Mouse (Mus musculus): ENCODE data around the gene Prss33.
A peak's percentile ranks its signal among the peaks of the same experiment; 100 is the strongest.
"Not testable (repeated sequence)": the region's sequence is repeated elsewhere in the genome, so short reads cannot be mapped to it uniquely, and the experiment has no call there.

The Prss33 gene

DNA sequence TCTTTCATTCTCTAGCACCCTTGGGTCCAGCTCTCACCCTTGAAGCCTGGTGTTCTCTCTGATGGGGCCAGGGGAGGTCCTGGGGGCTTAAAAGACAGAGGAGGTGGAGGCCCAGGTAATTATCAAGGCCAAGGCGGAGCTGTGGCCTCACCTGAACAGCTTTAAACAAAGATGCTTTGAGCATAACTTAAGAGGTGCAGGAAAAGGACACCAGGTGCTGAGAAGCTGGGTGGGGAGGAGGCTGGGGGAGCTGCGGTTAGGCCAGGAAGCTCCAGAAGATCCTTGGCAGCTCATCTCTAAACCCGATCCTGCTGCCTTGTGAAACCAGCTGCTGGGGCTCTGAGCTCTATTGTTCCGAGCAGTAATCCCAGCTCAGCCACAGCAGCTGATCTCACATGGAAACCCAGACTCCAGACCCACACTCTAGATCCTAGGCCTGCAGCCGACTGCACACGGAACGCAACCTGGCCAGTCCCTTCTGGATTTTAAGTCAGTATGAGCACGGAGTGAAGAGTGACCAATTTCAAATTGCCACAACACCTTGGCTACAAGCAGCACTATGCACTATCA, at the start of gene Prss33:
Gene Prss33 (minus strand): TSS at position 51 of the 570 bp plus-strand sequence.
- DNase-seq (ENCODE audit: low spot score) = peak; percentile 35

DNA sequence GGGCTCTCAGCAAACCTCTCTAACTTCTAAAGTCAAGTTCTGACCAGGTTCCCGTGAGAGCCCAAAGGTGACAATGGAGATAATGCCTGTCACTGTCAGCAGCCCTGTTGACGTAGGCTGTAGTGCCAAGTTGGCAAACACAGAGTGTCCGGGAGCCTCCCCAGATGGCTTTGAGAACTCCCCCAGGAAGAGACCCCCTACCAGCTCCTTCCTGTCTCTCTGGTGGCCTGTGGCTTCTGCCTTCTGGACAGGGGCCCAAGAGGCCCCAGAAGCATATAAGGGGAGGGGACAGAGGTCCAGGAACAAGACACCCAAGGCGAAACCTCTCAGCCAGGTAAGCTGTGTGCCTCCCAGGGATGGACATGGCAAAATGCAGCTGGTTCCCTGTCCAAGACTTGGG, 44.7 kb upstream of the Prss33 start, which contains the start of the genes Dcpp1 and Dcpp2:
Gene Dcpp1 (plus strand): TSS at position 301 of the 400 bp plus-strand sequence.
Gene Dcpp2 (plus strand): TSS at position 305 of the 400 bp plus-strand sequence.
- DNase-seq (ENCODE audit: low spot score) = not testable (repeated sequence)

DNA sequence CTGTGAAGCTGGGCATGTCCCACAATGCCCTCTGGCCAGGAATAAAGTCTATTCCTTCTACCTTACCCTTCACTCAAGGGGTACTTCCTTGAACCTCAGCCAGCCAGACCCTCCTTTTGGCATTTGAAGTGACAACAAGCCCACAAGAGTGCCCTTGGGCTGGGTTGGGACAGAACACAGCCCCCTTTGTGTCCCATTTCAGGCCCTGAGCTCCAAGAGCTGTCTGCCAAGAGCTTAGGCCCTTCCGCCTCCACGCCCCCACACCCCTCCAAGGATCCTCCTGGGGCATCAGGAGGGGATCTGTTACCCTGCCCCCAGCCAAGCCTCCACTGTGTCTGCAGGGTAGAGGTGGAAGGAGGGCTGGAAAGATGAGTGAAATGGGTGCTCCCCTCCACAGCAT, 41.3 kb upstream of the Prss33 start:
- DNase-seq (ENCODE audit: low spot score) = no peak

DNA sequence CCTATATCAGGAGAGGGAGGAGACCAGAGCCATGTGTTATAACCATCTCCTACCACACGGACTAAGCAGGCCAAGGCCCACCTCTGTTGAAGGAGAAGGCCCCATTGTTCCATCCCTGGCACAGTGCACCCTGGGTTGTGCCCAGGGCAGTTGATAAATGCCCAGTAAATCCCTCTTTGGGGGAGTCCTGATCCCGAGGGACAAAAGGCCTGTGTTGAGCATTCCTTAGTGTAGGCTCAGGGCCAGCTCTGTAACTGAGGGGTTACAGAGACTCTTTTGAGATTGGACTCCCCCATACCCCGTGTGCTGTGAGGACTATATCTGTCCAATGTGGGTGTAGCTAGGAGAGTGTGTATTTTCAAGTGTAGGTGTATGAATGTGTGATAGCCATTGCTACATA, 40.9 kb upstream of the Prss33 start:
- no peak for DNase-seq (ENCODE audit: low spot score)

DNA sequence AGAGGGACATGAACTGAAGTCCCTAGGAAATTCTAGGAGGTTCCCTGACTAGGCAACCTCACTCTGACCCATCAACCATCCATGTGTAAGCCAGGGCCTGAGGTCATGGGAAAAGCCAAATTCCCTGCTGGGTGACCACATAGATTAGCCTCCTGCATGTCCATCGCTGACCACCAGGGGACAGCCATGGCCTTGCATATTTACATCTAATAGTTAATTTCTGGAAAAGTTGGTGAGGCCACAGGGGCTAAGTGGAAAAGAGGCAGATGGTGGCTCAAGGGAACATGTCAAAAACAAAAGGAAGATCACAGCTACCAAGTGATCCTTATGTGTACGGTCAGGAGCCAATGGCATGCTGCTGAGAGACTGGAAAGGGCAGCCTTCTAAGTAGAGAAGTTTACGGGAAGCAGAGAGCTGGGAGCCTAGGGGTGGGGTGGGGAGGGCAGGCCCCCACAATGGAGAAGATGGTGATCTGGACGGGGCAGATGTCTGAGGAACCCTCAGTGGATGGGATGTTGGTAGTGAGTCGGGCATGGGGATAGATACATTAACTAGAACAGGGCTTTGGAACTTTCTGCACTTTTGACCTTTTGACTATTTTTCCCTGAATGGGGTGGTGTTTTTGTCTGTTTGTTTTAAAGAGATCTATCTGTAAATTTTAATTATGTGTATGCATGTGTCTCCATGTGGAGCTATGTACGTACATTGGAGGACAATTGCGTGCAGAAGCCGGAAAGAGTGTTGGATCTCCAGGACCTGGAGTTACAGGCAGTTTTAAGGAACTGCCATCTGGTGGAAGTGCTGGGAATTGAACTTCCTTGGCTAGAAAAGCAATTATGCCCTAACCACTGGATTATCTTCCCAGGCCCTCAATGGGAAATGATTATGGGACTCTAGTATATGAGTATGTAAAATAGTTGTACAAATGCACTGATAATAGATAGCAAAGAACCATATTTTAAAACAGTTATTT, 38.3 kb upstream of the Prss33 start:
- peak; percentile 82 for DNase-seq (ENCODE audit: low spot score)

DNA sequence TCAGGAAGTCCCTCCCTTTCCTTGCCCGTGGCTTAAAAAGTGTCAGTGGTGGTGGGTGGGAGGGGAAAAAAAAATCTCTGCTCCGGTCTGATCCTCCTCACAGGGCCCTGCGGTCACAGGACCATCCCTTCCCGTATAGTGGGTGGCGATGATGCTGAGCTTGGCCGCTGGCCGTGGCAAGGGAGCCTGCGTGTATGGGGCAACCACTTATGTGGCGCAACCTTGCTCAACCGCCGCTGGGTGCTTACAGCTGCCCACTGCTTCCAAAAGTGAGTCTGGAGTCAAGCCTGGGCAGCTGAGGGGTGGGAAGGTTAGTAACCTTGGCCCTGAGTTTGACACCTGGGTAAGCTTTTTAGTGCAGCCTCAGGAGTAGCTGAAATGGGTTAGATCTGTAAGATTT, 32.7 kb upstream of the Prss33 start:
- no peak for DNase-seq (ENCODE audit: low spot score)

DNA sequence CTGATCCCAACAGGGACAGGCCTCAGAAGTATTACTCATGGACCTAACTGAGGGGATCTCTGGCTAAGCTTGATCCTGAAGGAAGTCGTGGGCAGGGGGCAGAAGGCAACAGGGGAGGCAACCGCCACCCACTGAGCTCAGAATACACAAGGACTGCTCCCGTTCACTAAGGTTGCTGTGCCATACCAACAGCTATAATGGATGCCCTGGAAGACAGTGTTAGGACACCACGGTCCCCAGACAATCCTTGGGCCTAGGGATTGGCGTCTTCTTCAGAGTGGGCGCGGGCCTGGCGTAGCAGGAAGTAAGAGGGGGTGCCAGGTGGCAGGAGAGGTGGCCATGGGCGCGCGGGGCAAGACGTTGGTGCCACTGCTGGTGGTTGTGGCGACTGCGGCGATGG, 31.9 kb upstream of the Prss33 start, which contains the start of gene Prss21:
Gene Prss21 (plus strand): TSS at position 301 of the 400 bp plus-strand sequence.
- no peak for DNase-seq (ENCODE audit: low spot score)

DNA sequence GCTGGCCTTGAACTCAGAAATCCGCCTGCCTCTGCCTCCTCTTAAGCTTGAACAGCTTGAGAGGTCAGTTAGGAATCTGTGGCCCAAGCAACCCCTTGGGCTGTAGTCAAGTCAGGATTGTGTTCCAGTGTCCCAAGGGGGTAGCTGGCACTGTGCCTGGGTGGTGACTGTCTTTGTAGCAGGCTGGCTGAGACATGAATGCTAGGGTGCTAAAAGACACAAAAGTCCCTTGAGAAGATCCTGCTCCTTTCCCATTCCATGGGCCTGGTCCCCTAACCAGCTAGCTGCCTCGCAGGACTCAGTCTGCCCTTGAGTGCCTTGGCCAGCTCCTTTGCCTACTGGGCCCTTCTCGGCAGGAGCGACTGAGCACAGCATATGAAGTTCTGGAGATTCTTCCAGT, 27.1 kb upstream of the Prss33 start:
- no peak for DNase-seq (ENCODE audit: low spot score)

DNA sequence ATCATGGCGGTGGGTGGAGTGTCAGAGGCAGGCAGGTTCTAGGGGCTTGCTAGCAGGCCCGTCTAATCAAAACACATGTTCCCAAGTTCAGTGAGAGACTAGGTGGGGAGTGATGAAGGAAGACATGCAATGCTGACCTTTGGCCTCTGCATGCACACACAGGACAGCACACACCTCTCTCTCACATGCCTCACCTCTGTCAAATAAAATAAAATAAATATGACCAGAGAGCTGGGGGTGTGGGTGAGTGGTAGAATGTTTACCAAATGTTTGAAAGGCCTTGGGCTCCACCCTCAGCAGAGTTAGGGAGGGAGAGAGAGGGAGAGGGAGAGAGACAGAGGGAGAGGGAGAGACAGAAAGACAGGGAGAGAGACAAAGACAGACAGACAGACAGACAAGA, 22.1 kb upstream of the Prss33 start:
- DNase-seq (ENCODE audit: low spot score) = no peak

DNA sequence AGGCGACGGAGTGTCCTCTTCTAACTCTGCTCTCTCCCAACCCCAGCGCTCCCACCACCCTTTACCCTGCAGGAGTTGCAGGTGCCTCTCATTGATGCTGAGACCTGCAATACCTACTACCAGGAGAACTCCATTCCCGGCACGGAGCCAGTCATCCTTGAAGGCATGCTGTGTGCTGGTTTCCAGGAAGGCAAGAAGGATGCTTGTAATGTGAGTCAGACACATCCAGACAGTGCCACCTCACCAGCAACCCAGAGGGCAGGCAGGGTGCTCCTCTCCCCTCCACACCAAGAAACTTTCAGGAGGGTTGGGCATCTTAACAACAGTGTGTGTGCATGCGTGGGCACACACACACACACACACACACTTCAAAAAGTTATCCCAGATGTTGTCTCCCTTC, 21.3 kb upstream of the Prss33 start:
- no peak for DNase-seq (ENCODE audit: low spot score)

DNA sequence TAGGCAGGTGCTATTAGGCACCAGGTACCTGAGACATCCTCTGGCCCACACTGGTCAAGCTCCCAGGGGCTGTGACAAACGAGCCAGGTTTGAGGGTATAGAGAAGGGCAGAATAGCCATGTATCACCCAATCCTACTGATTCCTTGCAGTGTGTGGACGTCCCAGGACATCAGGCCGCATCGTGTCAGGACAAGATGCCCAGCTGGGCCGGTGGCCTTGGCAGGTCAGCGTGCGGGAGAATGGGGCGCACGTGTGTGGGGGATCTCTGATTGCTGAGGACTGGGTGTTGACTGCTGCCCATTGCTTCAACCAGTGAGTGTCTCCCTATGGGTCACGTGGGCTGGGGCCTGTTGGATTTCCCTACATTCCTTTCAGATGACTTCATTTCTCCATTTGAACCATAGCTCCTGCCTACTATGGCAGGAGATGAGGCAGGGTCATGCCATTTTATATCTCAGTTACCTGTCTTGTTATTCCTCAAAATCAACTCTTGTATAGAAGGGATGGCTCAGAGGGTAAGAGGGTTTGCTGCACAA, 18.4 kb upstream of the Prss33 start:
- no peak for DNase-seq (ENCODE audit: low spot score)

DNA sequence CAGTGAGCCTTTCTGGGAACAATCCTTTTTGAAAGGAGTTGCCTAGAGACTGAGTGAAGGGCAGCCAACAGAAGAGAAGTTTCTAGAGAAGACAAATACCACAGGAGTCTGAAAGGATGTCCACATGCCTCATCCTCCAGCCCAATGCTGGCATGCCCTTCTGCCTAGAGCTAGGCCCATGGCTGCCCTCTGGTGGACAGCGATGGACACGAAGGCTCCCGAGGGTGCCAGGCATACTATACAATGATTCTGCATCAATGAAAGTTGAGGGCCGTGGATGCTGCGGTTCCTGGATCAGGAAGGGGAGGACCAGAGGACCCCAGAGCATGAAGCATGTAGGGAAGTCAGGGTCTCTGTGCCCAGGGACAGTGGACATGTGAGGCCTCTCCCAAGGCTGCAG, 17.4 kb upstream of the Prss33 start:
- DNase-seq (ENCODE audit: low spot score) = peak; percentile 81

DNA sequence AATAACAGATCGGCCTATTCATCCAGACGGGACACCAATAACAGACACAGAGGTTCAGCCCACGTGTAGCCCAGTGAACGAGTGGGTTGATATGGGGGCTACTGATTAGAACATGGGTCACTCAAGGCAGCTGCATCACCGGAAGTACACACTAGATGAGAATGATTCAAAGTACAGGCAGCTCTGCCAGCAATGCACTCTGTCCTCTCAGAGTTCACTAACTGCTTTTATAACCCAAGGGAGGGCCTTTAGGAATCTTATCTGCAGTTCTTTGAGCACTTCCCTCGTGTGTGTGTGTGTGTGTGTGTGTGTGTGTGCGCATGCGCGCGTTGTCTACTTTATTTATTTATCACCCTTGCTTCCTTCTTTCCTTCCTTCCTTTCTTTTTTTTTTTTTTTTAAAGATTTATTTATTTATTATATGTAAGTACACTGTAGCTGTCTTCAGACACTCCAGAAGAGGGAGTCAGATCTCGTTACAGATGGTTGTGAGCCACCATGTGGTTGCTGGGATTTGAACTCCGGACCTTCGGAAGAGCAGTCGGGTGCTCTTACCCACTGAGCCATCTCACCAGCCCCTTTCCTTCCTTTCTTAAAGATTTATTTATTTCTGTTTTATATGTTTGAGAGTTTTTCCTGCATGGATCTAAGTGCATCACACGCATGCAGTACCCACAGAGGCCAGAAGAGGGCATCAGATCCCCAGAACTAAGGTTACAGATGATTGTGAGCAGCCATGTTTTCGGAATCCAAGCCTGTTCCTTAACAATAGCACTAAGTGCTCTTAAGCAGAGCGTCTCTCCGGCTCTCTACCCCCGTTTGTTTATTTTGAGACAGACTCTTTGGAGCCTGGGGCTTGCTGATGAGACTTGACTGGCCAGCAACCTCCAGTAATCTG, 15.2 kb upstream of the Prss33 start:
- peak; percentile 80 for DNase-seq (ENCODE audit: low spot score)

DNA sequence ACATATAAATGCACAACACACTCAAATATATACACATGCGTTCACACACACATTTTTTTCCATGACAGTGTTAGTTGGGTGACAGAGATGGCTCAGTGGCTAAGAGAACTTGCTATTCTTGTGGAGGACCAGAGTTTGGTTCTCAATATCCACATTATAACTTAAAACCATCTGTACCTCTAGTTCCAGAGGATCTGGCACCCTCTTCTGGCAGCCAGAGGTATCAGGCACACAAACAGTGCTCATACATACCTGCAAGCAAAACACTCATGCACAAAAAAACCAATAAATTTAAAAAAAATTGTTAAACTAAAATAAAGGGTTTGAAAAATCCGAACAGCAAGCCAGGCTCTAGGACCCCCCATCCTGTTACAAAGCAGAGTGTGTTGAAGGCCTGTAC, 14.2 kb upstream of the Prss33 start:
- no peak for DNase-seq (ENCODE audit: low spot score)

DNA sequence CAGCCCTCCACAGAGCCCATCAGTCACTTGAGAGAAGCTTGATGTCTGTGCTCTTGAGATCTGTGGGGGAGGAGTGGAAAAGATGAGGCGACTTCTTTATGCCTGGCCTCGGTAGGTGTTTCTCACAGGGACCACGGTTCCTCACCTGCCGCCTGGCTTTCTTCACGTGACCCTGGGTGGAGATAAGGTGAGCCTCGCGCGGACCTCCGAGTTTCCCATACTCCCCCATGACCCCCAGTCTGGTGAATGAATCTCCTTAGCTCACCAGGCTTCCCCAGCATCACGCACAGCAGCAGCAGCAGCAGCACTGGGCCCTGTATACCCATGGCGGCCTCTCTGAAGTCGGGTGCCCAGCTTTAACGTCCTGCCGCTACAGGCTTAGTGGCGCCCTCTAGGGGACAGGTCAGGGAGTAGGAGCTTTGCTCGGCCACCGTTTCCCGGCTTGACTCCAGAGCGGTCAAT, 8.0 kb upstream of the Prss33 start, which contains the start of the genes Prss32 and Prss41:
Gene Prss32 (plus strand): TSS at position 44 of the 462 bp plus-strand sequence.
Gene Prss41 (minus strand): TSS at position 361 of the 462 bp plus-strand sequence.
- DNase-seq (ENCODE audit: low spot score) = peak; percentile 83

DNA sequence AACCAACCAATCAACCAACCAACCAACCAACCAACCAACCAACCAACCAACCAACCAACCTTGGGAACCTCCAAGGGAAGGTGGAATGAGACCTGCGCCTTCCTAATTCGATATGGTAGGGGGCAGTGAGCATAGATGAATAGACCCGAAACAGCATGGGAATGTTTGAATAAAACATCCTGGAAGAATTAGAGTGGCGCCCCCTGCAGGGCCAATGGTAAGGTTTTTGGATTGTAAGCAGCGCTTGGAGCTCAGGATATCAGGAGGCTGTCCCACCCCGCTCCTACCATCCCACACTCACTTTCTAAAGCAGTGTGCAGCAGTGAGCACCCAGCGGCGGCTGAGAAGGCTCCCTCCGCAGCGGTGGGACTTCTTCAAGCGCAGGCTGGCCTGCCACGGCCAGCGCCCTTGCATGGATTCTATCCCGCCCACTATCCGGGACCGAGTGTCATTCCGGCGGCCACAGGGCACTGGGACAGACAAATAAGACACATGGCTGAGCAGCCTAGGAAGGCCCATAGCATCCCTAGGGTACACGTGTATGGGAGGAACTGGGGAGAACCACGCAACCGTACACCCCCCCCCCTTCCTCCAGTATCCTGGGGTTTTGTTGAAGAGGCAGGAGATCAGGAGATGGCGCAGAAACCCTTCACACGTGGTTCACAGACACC, 7.4 kb upstream of the Prss33 start:
- DNase-seq (ENCODE audit: low spot score) = peak; percentile 67

DNA sequence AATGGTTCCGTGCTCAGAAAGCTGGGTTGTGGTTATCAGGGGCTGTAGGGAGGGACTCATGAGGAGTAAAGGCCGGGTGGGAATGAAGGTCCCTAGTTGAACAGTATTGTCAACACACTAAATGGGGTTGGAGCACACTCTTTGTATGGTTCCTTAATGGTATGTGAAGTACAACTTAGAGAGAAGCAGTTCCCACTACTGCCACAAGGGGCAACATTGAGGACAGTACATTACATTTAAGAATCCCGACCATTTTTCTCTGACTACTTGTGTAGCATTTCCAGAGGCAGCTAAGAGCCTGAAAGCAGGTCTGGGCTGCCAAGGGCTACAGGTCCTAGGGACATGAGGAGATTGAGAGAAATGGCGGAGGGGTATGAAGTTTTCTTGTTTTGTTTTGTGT, 5.3 kb upstream of the Prss33 start:
- DNase-seq (ENCODE audit: low spot score) = peak; percentile 91

DNA sequence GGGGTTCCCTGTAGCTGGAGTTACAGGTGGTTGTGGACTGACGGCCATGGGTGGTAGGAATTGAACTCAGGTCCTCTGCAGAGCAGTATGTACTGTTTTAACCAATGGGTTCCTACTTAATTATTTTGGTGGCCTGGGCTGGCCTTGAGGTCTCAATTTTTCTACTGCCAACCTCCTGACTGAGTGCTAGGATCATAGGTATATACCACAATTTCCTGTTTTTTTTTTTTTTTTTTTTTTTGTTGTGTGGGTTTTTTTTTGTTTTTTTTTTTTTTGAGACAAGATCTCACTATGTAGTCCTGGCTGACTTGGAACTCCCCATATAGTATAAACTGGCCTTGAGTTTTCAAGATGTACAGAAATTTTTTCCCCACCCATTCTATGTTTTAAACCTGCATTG, 4.7 kb downstream of the Prss33 start:
- DNase-seq (ENCODE audit: low spot score) = no peak

DNA sequence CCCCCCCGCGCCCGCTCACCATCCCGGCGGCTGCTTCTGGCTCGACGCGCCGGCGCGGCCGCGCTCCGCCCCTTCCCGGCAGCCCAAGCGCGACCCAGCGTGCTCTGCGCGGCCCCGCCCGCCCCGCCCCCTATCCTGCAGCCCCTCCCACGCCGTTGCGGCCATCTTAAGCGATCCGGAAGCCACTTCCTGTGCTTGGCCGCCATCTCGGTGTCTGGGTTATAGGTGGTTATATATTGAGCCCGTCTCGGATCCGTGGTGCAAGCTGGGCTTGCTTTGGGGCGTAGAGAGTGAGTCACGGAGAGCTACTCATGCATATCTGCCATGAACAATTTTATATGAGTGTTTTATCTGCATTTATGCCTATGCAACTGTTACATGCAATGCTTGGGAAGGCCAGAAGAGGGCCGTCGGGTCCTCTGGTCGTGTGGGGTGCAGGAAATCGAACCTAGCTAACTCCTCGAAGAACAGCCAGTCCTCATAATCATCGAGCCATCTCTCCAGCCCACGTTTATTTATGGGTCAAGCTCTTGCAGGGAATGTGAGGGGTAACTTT, 6.7 kb downstream of the Prss33 start, which contains the start of gene Elob:
Gene Elob (minus strand): TSS at position 73 of the 556 bp plus-strand sequence.
- peak; percentile 89 for DNase-seq (ENCODE audit: low spot score)

DNA sequence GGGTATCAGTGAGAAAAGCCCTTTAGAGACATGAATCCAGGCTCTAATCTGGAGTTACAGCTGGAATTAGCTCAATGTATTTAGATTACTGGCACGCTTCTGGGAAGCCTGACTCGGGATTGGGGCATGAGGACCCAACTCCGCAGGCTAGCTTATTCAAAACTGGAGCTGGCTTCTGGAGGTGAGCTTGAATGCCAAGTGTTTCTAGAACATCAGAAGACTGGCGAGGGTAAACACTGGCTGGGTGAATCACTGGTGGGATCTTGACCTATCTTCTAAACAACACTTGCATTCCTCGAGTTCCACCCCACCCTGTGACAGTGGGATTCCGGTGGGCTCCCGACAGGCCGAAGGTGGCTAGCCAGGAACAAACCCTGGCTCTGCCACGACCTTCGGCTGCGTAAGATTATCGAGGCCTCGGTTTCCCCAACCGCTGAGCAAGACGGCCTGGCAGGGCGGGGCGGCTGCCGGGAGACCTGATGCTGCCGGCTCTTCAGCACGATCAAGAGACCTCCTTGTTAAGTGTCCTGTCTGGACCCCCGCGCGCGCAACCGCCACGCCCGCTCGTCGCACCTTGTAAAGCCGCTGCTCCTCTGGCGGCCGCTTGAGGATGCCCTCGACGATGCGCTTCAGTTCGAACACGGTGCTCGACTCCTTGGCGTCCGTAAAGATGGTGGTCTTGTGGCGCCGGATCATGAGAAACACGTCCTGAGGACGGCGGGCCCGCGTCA, 7.4 kb downstream of the Prss33 start:
- peak; percentile 67 for DNase-seq (ENCODE audit: low spot score)

Measured in retina, embryonic 14.5 days (tissue).